Mouse (Mus musculus) hindbrain, embryonic 16.5 days (tissue): ENCODE measurements around the gene Myh3. TPM values are rescaled to one million over a fixed set of nuclear protein-coding genes. Genes with fewer than 3 reads are reported as not detected.

Source experiments
- ATAC-seq: fragments of 200-750 bp; cut with Nextera tagmentation; 2 replicates; pipeline ENCODE4 v1.8.0; 2017; ENCODE audit warnings: moderate TSS enrichment, moderate library complexity
- H3K27ac ChIP-seq: fragments of 300-500 bp; sonication (generic); 2 replicates; pipeline ENCODE4 v1.5.1; 2014; ENCODE audit warnings: low read depth, mild to moderate bottlenecking, control low read depth, low read length, moderate library complexity
- H3K27me3 ChIP-seq: fragments of 300-500 bp; sonication (generic); replicated peaks from 2 replicates; pipeline ENCODE4 v1.6.1; 2014; ENCODE audit warnings: low read length; ENCODE audit not compliant: control insufficient read depth, insufficient read depth
- H3K36me3 ChIP-seq: fragments of 300-500 bp; sonication (generic); 2 replicates; pipeline ENCODE4 v1.6.1; 2014; ENCODE audit warnings: mild to moderate bottlenecking, low read length, moderate library complexity, mixed read lengths; ENCODE audit not compliant: control insufficient read depth, insufficient read depth
- H3K4me1 ChIP-seq: fragments of 300-500 bp; sonication (generic); 2 replicates; pipeline ENCODE4 v1.6.1; 2014; ENCODE audit warnings: low read depth, low read length; ENCODE audit not compliant: control insufficient read depth, insufficient read depth
- H3K4me2 ChIP-seq: fragments of 300-500 bp; sonication (generic); 2 replicates; pipeline ENCODE4 v1.6.1; 2014; ENCODE audit warnings: mild to moderate bottlenecking, low read length, control low read depth, moderate library complexity
- H3K4me3 ChIP-seq: fragments of 300-500 bp; sonication (generic); 2 replicates; pipeline ENCODE4 v1.5.1; 2014; ENCODE audit warnings: mild to moderate bottlenecking, low read length, control low read depth, moderate library complexity
- H3K9ac ChIP-seq: fragments of 300-500 bp; sonication (generic); 2 replicates; pipeline ENCODE4 v1.6.1; 2014; ENCODE audit warnings: low read depth, mild to moderate bottlenecking, control low read depth, low read length, moderate library complexity
- H3K9me3 ChIP-seq: fragments of 300-500 bp; sonication (generic); 2 replicates; pipeline ENCODE4 v1.6.1; 2014; ENCODE audit warnings: mild to moderate bottlenecking, low read length, moderate library complexity; ENCODE audit not compliant: control insufficient read depth
- whole genome bisulfite sequencing: fragments of 180-500 bp; shearing (Covaris S2); extraction: QIAGEN DNeasy Blood & Tissue Kit; methylation state at CpG from one replicate; pipeline ENCODE4 v1.1.7; 2014; 5-methylcytosine and 5-hydroxymethylcytosine counted together
- microRNA-seq: library from miRNA; unstranded; fragments of <30 nt; microRNA quantifications from one replicate; pipeline ENCODE4, GENCODE M21; 2017
- polyA plus RNA-seq: library from polyadenylated mRNA; unstranded; fragments of >200 nt; fragmentation: Nextera tagmentation; extraction: Ambion mirVana; gene quantifications from 2 replicates; pipeline ENCODE4 v1.2.1, GENCODE M21; 2015

Gene Myh3
- polyA plus RNA-seq, 1 experiment from 2014 or later: 0.29 TPM

DNA sequence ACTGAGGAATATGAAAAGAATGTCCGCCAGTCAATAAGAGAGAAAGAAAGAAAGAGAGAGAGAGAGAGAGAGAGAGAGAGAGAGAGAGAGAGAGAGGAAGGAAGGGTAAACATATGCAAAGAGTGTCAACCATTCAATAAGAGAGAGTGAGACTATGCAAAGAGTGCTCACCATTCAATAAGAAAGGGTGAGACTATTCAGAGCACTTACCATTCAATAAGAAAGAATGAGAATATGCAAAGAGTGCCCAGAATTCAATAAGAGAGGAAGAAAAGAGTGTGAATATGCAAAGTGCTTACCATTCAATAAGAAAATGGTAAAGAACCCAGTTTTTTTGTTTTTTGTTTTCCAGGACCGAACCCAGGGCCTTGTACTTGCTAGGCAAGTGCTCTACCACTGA lies 72.1 kb downstream of the Myh3 start:
- no peak for ATAC-seq
- Histone ChIP-seq H3K27ac (no peak overlapping the region), H3K4me3 (no peak overlapping the region), H3K4me1 (no peaks in the 10 kb centered on the region), H3K9ac (no peak overlapping the region), H3K4me2 (no peak overlapping the region), H3K27me3 (no peaks in the 10 kb centered on the region), H3K36me3 (no peaks in the 10 kb centered on the region), H3K9me3 (no peaks in the 10 kb centered on the region)
- 90% methylated on average over 2 of the region's 2 CpGs for WGBS

DNA sequence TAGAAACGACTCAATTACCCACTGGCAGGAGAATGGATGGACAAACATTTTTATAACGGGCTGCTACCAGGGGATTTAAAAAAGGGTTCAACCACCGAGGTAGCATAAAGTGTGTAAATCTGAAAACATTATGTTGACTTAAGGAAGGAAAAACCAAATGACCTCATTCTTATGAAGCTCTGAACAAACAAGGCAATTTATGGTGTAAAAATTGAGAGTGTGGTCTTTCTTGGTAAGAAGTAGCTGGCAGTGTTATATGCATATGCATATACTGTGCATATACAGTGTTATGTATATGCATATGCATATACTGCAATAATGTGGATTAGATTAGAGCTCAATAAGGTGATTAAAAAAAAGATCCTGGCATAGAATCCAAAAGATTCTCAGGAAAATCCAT lies 73.1 kb downstream of the Myh3 start:
- Histone ChIP-seq H3K4me1 (no peaks in the 10 kb centered on the region), H3K4me3 (no peak overlapping the region), H3K9ac (no peak overlapping the region), H3K36me3 (no peaks in the 10 kb centered on the region), H3K4me2 (no peak overlapping the region), H3K27ac (no peak overlapping the region), H3K27me3 (no peaks in the 10 kb centered on the region), H3K9me3 (no peaks in the 10 kb centered on the region)
- WGBS: 76% methylated on average over 3 of the region's 3 CpGs
- ATAC-seq: no peak

Small RNA genes within 50 kb of the gene (microRNA-seq; reads per million reads assigned to microRNA genes)
- not detected for gene Mir6923

Other genes with a start within 250 kb of the Myh3 start
- gene Pirt, start 166.3 kb upstream of the Myh3 start, polyA plus RNA-seq: 3.0 and 4.8 TPM in 2 replicates
- not detected in 2 replicates for gene Tmem238l, start 121.7 kb upstream of the Myh3 start, polyA plus RNA-seq
- gene Tmem220, start 53.1 kb upstream of the Myh3 start, polyA plus RNA-seq: 0.50 and 0.57 TPM in 2 replicates
- gene Adprm, start 25.7 kb upstream of the Myh3 start, polyA plus RNA-seq: 30.3 and 30.8 TPM in 2 replicates
- gene Sco1, start 25.6 kb upstream of the Myh3 start, polyA plus RNA-seq: 9.6 and 12.0 TPM in 2 replicates
- 0.15 and 0.21 TPM in 2 replicates for gene Myh2, start 92.7 kb downstream of the Myh3 start, polyA plus RNA-seq
- 0.10 and 0.13 TPM in 2 replicates for gene Myh1, start 121.8 kb downstream of the Myh3 start, polyA plus RNA-seq
- 0.04 and 0.05 TPM in 2 replicates for gene Myh4, start 159.7 kb downstream of the Myh3 start, polyA plus RNA-seq
- gene Myh8, start 198.8 kb downstream of the Myh3 start, polyA plus RNA-seq: 1.1 and 10.1 TPM in 2 replicates
- gene Myh13, start 243.4 kb downstream of the Myh3 start, polyA plus RNA-seq: 0.37 and 0.58 TPM in 2 replicates